ENCODE assay signal across 14 mouse cellular contexts in the genomic region with DNA sequence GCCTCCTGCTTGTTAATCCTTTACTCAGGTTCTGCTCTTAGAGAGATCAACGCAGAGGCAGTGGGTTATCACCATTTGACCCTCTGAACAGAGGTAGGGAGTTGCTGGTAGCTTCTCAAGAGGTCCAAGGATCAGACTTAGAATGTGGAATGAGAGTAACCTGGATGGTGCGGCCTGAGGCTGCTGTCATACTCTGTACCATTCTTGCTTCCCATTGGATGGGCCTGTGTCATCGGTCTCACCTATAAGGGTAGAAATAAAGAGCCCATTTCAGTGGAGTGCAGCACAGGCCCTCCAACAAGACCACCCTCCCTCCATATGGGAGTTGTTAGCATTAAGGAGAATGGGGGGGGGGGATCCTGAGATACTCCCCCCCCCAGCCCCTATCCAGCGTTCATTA.
"Had no signal": no experiment of that assay in that cellular context is flagged by ENCODE, and none has a peak within 500 bp of the region (broad histone marks: within the 10 kb centered on the region; RNA-seq: fewer than 3 reads in every experiment).

No protein-coding gene starts in this region.

- H3K27me3 ChIP-seq: lung, embryonic 15.5 days; midbrain, embryonic 13.5 days; midbrain, embryonic 15.5 days; neural tube, embryonic 12.5 days had no signal

- H3K36me3 ChIP-seq: lung, embryonic 15.5 days; midbrain, embryonic 13.5 days; midbrain, embryonic 15.5 days; neural tube, embryonic 12.5 days had no signal

- H3K9ac ChIP-seq: liver, postnatal 0 days; lung, embryonic 15.5 days; midbrain, embryonic 13.5 days; midbrain, embryonic 15.5 days; neural tube, embryonic 12.5 days had no signal

- H3K27ac ChIP-seq: lung, embryonic 15.5 days; macrophage; midbrain, embryonic 13.5 days; midbrain, embryonic 15.5 days; neural tube, embryonic 12.5 days had no signal

- DNase-seq: liver, postnatal 0 days; lung, adult 2 months; lung, postnatal 14 days; lung, postnatal 36 days; right cerebral cortex, postnatal 14 days; thymus, adult 18-20 months; thymus, postnatal 14 days; thymus, postnatal 36 days had no signal

- H3K9me3 ChIP-seq: lung, embryonic 15.5 days; megakaryocyte, embryonic 14.5 days; midbrain, embryonic 13.5 days; midbrain, embryonic 15.5 days; neural tube, embryonic 12.5 days had no signal

- H3K4me3 ChIP-seq: lung, embryonic 15.5 days; megakaryocyte, embryonic 14.5 days; midbrain, embryonic 13.5 days; midbrain, embryonic 15.5 days; neural tube, embryonic 12.5 days had no signal

- H3K4me1 ChIP-seq: megakaryocyte, embryonic 14.5 days; midbrain, embryonic 15.5 days had no signal
